Mouse (Mus musculus) adrenal gland, postnatal 36 days (tissue): ENCODE measurements at regions not wholly inside any gene's neighbourhood (a gene's known extent, or its start where the extent isn't known, plus 50 kb on each side); places are given as distances from the start of the nearest gene placed in this dataset.

Source experiments
- DNase-seq, 2 experiments: peaks; one replicate each; pipeline ENCODE4 v3.0.0; 2021; ENCODE audit warnings: mixed read lengths in 1 of 2

DNA sequence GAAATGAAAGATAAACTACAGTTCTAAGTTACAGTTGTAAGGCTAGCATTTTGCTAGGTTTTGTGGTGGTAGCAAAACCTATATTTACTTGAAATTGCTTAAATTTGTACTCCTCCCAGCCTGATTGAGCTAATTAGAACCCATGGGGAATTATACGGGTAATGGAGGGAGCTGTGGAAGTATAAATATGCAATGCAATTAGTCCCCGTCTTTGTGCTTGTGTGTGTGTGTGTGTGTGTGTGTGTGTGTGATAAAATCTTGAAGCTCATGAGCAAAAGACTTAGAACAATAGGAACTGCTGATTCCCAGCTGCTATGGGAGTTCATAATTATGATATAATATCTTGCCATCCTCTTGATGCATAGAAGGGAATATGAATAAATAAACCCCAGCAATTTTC lies 321.7 kb upstream of the Thsd7b start:
- no peak for DNase-seq

DNA sequence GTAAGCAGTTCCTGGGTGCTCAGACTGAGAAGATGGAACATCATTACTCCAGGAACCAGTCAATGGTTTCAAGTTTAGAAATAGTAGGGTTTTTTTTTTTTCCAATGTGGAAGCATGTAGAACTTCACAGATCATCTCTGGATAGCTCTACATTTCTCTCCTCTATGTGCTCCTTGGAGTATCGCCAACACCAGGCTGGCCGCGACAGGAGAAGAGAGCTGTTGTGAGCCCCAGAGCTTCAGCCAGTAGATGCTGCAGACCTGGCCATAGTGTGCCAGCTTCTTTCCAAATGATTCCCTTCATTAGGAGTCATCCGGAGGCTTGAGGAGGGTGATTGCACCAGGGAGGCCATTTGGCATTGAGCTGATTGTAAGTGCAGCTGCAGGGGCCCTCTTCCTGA lies 322.6 kb upstream of the Thsd7b start:
- no peak for DNase-seq

DNA sequence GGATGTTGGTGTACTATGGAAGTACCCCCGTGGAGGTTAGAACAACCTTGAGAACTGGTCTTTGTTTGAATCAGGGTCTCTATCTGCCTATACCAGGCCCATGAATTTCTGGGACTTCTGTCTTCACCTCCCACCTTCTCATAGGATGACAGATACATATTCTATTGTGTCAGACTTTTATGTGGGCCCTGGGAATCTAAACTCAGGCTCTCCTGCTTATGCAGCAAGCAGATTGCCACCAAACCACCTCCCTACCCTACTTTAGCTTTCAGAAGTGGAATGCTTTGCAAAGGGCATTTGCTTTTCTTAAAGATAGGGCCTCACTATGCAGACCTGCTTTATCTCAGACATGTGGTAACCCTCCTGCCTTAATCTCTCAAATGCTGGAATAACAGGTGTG lies 322.7 kb upstream of the Cxcr4 start:
- DNase-seq: no peak

DNA sequence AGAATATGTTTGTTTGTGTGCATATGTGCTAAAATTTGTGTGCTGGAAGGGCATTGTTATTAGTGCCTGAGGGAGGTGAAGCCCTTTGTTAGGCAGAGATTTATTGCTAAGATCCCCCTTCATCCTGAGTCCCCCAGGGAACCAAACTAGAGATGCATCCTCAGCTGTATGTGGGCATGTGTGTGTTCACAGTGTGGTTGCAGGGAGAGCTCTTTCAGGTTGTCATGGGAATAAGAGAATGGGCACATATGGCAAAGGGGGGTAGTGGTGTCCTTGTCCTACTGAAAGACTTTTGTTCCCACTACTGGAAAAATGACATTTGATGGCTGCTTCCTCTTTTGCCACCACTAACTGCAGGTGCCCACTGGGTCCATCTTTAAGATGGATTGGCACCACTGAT lies 320.4 kb upstream of the Cxcr4 start:
- DNase-seq: no peak

DNA sequence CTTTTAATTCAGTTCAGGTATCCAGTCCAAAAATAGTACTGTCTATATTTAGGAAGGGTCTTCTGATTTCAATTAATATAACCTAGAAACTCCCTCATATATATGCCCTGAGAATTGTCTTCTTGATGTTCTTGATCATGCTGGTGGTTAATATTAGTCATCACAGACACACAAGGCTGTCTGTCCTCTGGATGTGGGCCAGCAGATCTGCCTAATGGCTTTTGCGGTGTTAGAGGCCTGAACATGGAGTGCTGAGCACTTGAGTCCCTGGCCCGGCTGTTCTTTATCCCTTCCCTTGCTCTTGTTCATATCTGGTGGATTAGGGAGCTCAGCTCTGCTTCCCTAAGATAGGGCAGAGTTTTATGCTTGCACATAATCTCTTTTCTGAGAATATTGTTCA lies 315.5 kb upstream of the Cxcr4 start:
- peak; percentile 29 to 51 for DNase-seq

DNA sequence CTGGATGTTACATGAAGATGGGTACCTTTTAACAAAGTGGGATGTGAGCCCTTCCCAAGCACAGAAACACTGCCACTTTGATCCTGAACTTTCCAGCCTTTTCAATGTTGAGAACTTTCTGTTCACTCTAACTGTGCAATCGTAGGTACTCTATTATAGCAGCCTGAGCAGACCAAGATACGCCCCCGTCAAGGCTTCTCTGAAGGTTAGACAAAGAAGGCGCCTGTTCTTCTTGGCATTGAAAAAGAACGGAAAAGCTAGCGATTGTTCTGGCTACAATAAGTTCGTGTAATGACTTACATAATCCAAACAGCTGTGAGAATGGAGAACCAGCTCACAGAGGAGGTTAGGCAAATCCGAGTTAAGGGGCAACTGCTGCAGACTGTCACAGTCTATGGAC lies 305.9 kb upstream of the Cxcr4 start:
- DNase-seq: no peak

DNA sequence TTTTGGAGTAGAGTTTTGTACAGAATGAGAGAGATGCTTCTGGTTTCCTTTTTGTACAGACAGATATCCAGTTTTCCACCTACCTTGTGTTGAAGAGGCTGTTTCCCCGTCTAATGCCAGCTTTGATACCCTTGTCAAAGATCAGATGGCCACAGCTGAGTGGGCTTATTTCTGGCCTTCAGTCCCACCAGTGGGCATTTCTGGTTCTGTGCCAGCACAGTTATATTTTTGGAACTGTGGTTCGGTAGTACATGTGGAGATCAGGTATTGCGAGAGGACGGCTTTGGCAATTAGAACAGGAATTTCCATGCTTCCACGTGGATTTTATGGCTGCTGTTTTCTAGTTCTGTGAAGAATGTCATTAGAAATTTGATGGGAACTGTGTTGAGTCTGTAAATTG lies 302.5 kb upstream of the Cxcr4 start:
- DNase-seq: no peak

DNA sequence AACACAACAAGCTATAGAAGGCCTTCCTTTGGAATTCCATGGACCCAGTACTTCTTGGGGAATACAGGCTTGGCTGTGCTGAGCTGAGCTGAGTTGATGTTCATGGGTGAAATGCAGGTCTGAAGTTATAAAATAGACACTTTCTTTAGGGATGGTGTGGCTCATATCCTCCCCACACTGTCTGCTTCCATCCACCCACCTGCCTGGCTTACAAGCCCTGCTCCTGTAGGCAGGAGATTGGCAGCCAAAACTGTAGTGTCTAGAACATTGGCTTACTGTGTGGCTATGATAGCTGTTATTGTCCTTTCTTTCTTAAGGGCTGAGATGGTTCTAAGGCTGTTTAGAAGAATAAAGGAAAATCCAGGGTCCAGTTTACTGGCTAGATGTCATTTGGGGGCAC lies 286.2 kb upstream of the Cxcr4 start:
- no peak for DNase-seq

DNA sequence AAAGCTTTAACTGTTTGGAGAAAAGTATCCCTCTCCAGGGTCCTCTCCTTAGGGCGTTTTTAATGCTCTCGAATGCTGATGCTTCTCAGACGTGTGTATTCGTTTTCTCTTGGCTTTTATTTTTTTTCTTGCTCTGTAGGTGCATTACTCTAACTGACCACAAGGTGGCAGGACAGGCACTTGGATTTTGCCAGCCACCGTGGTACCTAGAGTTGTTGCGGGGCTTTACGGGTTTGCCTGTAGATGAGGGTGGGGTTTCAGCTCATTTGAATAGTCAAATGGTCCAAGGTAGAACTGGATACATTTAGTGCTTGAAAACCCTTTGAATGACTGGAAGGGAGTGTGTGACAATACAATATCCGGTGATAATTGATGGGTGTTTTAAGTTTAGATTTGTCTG lies 283.2 kb upstream of the Cxcr4 start:
- DNase-seq: peak; percentile 14 to 37

DNA sequence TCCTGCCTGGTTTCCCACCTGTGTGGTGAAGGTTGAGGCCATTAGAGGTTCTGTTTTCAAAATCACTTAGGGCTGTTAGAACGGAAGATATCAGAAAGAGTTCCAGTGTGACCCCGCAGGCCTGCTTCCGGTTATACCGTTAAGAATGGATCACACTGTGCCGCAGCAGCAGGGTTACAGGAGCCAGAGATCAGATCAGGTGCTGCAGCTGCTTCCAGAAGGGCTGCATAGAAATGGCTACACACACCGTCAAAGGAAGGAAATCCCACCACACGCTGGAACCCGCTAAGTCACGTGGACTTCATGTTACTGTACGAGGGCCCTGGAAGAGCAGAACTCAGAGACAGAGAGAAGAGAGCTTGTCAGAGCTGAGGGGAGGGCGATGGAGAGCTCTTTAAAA lies 282.1 kb upstream of the Cxcr4 start:
- DNase-seq: no peak

DNA sequence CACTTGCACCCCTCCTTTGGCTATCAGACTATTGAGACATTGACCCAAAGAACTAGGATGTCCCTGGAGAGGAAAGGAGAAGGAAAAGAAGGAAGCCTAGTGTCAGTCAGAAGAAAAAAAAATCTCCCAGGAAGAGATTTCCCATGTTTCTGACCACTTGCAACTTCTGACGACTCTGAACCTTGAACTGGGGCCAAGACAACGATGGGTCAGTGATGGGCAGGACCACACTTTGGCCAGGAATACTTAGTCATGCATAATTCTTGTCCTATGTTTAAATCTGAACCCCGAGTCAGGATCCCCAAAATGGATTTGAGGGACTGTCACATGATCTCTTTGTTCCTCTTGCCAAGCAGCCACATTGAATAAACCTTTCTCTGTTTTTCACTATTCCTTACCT lies 276.7 kb upstream of the Cxcr4 start:
- peak; percentile 50 to 52 for DNase-seq

DNA sequence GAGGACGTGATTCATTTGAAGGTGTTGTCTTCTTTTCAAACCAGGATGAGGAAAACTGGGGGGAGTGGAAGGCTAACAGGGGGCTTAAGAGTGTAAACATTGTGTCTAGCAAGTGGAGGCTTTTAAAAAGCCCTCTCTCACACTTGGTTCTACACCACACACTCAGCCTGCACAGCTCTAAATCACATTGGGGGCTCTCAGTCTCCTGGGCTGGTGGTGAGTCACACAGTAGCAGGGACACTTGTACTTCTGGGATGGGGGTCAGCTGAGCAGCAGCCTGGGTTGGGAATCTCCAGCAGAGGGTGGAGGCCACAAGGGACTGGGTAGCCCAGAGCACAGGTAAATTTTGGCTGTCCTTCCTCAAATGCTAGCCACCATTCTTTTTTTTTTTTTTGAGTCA lies 268.4 kb upstream of the Cxcr4 start:
- DNase-seq: no peak

DNA sequence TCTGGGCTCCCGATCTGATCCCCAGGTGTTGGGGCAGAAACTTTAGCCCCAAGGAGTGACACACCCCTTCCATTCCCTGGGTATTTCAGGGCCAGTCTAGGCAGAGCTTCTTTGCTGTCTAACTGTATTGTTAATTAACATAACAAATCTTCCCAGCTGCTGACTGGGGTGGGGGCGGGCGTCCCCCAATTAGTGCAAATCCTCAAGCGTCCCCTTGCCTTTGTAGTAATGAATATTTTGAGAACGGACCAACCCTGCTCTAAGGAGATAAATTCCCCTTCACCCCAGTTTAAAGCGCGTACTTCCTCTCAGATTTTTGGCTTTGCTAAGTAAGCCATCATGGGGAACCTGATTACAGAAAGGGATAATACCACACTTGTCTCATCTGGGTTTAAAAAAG lies 268.0 kb upstream of the Cxcr4 start:
- DNase-seq: no peak

DNA sequence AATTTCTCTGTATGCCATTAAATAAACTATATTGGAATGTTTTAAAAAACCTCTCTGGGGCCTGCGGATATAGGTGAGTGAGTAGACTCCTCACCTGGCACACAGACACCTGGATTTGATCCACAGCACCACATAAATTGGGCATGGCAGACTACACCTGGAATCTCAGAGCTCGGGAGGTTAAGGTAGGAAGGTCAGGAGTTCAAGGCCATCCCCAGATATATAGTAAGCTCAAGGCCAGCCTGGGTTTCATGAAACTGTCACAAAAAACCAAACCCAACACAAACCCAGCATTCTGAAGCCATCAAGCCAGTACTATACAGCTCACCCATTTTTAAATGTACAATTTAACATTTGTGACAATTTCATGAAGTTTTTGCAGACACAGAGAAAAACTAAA lies 266.6 kb upstream of the Cxcr4 start:
- DNase-seq: no peak

DNA sequence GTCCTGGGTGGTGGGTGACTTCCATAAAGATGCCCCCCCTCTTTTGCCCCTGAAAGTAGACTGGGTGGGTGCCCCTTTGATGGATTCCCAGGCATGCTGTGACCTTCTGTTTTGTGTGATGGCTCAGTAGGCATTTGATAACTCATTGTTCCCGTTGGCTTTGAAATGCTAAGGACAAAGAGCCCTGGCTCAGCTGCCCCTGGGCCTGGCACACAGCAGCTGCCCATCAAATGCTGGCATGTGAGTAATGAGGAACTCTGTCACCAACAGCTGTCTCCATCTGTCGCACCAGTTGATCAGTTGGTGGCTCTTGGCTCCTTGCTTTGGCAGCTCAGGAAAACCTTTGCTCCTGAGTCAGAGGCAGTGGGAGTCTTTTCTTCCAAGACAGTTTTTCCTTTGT lies 264.8 kb upstream of the Cxcr4 start:
- no peak for DNase-seq

DNA sequence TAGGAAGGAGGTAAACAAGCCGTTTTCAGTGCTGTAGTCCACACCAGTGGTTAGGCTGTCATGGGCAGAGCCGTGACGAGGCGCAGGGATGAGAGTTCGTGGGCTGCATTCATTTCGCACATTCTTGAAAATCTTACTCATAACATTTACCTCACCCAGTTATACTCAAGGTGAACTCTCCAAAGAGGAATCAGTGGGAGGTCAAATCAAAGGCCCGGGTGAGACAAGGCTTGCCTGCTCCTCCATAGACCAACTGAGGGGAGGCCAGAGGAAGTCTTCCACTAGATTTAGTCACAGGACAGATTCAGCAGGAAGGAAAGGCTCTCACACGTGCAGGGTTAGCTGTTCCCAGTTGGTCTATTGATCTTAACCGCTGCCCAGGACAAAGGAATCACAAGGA lies 262.6 kb upstream of the Cxcr4 start:
- no peak for DNase-seq

DNA sequence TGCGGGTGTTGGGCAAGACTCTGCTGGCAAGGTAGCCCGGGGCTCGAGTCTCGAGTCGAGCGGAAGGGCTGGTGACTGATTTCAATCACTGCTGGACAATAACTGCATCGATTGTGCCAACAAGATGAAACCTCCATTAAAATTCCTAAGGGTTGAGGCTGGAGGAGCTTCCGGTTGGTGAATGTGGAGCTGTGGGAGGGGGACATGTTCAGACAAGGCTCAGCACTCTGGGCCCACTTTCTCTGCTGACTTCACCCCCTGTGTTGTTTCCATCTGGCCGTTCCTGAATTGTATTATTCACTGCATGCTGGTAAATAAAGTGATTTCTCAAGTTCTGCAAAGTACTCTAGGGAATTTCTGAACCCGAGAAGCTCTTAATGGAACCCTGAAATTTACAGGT lies 261.2 kb upstream of the Cxcr4 start:
- DNase-seq: no peak

DNA sequence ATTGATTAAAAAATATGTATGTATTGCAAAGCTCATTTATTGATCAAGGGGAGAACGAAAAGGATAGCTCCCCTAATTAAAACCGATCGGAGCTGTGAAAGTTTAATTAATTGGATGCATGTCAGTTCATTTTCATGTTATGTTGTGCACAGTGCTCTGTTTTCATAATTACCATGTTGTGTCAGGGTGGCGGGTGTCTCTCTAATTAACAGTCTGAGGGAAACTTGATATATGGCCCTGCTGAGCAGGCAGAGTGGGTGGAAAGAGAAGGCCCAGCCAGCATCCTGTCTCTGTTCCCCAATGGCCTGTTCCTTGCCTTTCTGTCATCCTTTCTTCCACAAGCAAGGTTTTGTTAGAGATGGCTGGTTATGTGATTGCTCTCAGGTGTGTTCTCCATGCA lies 245.3 kb upstream of the Cxcr4 start:
- no peak for DNase-seq

DNA sequence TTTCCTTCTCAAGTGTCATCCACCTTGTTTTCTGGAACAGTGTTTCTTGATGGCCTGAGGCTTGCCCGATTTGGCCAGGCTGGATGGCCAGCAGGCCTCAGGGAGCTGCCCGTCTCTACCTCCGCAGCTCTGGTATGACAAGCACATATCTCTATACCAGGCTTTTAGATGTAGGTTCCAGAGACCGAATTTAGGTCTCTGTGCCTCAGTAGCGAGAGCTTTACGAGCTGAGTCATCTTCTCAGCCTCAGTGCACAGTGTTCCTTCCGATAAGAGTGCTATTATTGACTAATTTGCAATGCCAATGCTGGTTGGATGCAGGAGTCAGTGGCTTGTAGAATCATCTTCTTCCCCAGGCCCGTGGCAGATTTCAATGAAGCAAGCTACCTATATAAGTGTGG lies 243.4 kb upstream of the Cxcr4 start:
- DNase-seq: no peak

DNA sequence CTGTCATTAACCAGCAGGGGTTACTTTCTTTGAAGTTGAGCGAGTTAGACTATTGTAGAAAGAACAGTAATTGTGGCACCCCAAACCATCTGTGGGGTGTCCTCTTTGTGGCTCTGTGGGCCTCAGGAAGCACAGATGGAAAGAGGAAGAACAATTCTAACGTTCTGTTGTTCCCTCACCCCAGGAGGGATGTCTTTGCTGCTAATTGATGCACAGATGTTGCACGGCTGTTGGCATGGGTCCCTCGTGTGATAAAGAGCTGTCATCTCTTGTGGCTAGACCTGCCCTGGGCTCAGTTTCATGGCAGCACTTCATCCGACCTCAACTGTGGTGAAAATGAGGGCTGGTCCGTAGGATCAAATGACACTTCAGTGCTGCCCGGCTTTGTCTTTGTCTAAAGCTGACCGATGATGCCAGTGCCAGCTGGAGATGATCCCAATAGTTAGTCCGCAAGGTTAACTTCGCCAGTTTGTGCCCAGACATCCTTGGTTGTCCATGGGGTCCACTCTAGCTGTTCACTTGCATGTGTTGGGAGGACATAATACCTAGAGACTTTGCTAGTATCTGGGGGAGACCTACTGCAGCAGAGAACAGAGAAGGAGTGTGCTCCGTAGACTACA lies 241.1 kb upstream of the Cxcr4 start:
- DNase-seq: peak in 1 of 2 experiments; percentile 16

DNA sequence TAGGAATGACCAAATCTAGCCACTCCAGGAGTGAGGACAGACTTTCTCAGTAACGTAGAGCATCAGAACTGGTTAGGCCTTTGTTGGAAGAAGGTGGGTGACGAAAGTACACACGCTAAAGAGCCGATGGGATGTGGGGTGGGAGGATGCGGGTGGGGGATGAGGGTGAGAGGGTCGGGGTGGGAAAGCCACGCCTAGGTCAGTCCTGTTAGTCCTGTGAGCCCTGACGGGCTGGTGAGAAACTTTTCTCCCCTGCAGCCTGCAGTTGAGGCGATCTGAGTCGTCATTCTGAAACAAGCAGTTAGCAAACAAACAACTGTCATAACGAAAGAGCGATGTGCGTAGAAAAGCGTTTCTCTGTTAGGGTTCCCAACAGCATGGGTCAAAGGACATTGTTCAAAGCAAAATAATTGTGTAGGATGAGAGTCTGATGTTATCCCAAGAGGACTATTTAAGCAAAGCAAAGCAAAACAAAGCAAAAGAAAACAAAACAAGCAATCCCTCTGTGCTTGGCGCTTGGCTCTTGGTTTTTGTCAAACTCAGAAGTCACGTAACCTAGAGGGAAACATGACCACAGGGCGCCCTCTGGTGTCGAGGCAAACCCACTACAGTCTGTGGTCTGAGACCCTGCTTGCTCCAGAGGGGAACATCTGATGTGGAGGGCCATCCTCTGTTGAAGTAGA lies 240.2 kb upstream of the Cxcr4 start:
- DNase-seq: peak; percentile 84 to 89

DNA sequence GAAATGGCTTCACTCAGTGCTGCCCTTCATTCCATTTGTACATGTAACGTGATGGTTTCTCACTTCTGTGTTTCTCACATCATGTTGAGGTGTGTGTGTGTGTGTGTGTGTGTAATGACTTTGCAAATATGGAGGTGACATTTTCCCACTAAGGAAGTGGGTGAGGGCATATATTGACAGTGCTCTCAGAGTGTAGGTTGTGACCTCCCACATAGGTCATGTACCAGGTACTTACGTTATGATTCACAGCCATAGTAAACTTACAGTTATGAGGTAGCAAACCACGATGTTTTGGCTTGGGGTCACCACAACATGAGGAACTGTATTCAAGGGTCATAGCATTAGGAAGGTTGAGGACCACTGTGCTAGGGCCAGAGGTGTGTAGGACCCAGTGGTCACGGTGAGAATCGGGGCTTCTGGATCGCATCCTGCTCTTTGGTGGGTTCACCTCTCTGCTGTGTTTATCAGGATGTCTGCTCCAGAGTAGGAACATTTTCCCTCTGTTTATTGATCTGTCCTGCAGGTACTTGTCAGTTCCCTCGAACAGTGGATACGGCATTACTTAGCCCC lies 238.7 kb upstream of the Cxcr4 start:
- no peak for DNase-seq

DNA sequence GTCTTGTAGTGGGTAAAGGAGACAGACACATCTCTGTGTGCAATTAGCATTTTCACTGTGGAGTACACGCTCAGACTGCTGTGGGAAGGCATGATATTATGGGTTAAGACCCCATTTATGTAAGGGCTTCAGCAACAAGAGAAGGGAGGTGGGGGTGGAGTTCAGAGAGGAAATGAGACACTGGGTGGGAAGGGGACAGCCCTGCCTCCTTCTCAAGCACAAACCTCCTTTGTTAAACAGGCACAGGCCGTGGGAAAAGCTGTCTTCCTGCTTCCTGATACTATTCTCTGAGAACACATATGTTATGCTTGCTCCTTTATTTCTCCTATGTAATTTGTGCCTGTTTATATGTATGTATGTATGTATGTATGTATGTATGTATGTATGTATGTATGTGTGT lies 237.4 kb upstream of the Cxcr4 start:
- DNase-seq: no peak

DNA sequence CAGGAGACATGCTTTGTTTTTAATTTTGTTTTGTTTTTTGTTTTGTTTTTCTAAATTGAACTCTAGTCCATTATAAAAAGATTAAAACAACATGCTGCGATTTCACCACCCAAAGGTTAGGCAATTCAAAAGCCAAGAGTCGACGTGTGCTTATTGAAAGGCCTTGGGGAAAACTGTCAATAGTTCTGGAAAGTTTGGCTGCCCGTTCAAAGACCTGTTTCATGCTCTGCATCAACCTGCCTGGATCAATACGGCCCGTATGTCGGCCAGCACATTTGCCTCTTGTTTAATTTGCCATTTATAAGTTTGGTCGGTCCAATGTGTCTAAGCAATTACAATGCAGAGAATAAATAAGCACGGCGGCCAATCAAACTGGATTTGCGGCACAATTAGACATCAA lies 234.3 kb upstream of the Cxcr4 start:
- DNase-seq: no peak
